Mouse (Mus musculus) cerebellum, adult 2 months (tissue): Measurements from ENCODE around the gene Asb4.

Experiments
- CTCF ChIP-seq: fragments of 200-500 bp; IDR thresholded peaks from 2 replicates; pipeline ENCODE4 v1.5.1; 2011; ENCODE audit warnings: low read depth, mild to moderate bottlenecking, control low read depth, low read length, moderate library complexity, borderline replicate concordance; ENCODE audit not compliant: insufficient read depth
- POLR2A ChIP-seq: fragments of 200-500 bp; IDR thresholded peaks from 2 replicates; pipeline ENCODE4 v1.6.1; 2011; ENCODE audit warnings: low read length, control low read depth, borderline replicate concordance; ENCODE audit not compliant: insufficient read depth

DNA sequence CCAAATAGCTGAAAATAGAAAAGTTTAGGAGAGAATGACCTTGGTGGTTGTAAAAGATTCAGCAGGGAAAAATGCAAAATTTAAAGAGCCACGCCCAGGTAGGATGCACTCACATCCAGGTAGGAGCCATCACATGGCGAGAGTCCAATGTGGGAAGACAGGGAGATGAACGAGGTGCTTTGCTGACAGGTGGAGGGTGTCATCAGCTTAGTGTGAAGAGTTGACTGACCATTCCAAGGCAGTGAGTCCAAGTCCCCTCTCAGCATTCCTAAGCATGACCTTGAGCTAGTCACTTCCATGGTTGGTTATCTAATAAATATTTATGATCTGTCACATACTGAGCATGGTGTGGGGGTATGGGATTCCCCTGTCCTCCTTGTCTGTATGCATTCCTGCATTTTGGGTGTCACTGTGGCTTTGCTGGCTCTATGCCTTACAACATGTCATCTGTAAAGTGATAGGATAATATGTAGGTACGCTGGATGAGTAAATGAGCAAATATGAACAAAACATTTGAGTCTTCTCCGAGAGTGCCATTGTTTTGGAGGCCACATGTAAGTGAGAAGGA, 61.2 kb downstream of the Asb4 start:
- no peak for TF ChIP-seq POLR2A
- no peak for TF ChIP-seq CTCF
